Mouse (Mus musculus) erythroblast, embryonic 14.5 days (primary cell): Measurements from ENCODE around the gene Grrp1. TPM values are rescaled to one million over a fixed set of nuclear protein-coding genes. Genes with fewer than 3 reads are reported as not detected.

Experiments
- H3K27me3 ChIP-seq: 2 replicates; pipeline ENCODE4 v1.6.1; 2012; ENCODE audit warnings: inconsistent platforms; ENCODE audit not compliant: control insufficient read depth
- H3K36me3 ChIP-seq: 2 replicates; pipeline ENCODE4 v1.6.1; 2012; ENCODE audit warnings: mild to moderate bottlenecking, inconsistent platforms; ENCODE audit not compliant: control insufficient read depth
- H3K4me1 ChIP-seq: 2 replicates; pipeline ENCODE4 v1.6.1; 2012; ENCODE audit warnings: inconsistent platforms; ENCODE audit not compliant: control insufficient read depth
- H3K4me3 ChIP-seq: replicated peaks from 2 replicates; pipeline ENCODE3; 2012; ENCODE audit warnings: moderate library complexity, mild to moderate bottlenecking, inconsistent platforms
- H3K9me3 ChIP-seq: 2 replicates; pipeline ENCODE4 v1.6.1; 2012; ENCODE audit warnings: low read length, inconsistent platforms, mixed read lengths; ENCODE audit not compliant: control insufficient read depth
- GATA1 ChIP-seq: IDR thresholded peaks from 2 replicates; pipeline ENCODE4 v1.6.1; 2012; ENCODE audit warnings: low read length, inconsistent platforms, mixed read lengths
- TAL1 ChIP-seq: IDR thresholded peaks from 3 replicates; pipeline ENCODE4 v1.6.1; 2012; ENCODE audit warnings: low read length, inconsistent platforms, mixed read lengths
- polyA plus RNA-seq: library from polyadenylated mRNA; stranded (reverse); fragments of >175 nt; gene quantifications from 2 replicates; pipeline ENCODE4 v1.2.3, GENCODE M21; 2012

The Grrp1 gene
- polyA plus RNA-seq, 1 experiment, result 0.03 TPM

DNA sequence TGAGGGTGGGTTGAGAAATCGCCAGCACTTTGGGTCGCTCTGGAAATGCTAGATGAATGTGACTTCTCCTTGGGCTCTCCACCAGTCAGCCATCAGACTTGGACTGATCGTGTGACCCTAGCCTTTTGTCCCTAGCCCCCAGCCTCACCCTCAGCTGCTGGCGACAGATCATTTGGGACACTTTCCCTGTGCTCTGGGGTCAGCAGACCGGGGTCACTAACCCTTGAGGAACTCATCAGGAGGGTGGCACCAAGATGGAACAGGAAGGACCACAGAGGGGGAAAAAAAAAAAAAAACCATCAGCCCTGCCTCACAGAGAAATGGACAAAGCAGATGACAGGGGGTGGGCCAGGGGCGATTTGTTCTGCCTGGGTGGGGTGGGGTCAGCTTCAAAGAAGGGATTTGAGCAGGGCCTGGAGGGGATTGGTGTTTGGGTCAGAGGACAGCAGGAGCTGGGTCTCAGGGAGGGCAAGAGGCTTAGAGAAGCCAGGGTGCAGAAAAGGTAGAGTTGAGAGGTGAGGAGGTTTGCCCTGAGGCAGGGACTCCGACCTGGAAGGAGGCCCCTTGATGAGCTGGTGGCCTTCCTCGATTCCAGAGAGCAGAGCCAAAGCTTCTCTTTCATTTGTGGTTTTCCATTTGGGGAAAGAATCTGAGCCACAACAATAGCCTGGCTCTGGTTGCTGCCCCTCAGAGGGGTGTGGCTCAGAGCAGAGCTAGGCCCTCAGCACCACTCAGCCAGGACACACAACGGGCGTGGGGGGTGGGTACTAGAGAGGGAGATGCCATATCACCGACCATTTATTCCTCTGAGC is 3.5 kb upstream of the Grrp1 start:
- no peak overlapping the region for H3K4me3 ChIP-seq
- peaks cover 37% of the 10 kb centered on the region for H3K27me3 ChIP-seq
- H3K4me1 ChIP-seq, result peaks cover 2% of the 10 kb centered on the region; the same call in 1 of the 2 replicates
- no peaks in the 10 kb centered on the region for H3K36me3 ChIP-seq
- H3K9me3 ChIP-seq, result peaks cover 4% of the 10 kb centered on the region
- TF ChIP-seq TAL1 (no peak), GATA1 (no peak)

DNA sequence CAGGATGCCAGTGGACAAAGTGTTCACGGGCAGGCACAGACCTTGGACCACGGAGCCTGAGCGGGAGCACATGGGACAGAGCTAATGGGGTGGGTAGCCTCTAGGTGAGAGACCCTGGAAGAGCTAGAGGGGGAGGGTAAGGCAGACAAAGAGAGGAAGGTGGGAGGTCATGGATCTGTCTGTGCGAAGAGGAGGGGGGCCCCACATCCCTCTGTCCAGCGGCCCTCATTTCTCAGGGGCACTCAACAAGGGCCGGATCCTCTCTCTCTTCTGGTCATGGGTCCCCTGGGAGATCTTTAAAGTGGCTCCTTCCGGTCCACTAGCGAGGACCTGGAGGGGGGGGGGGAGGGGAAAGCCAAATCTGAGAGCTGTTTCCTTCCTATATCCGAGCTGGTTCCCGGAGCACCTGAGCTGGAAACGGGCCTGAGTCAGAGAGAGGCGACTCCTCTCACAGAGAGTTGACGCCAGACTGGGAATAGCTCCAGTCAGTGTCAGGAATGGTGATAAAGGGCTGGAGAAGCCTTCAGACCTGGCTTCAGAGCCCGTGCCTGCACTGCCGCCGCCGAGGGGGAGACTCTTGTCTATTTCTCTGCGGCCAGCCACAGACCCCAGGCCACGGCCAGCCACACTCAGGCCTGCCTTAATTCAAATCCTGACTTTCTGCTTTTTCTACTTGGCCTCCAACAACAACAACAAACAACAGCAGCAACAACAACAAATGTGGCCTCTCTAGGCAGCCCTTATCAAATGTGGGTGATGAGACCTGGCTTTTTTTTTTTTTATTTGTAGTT is 2.7 kb upstream of the Grrp1 start:
- Histone ChIP-seq H3K4me1 (peaks cover 9% of the 10 kb centered on the region), H3K36me3 (no peaks in the 10 kb centered on the region), H3K27me3 (peaks cover 45% of the 10 kb centered on the region), H3K9me3 (no peaks in the 10 kb centered on the region; the same call in none of the 2 replicates), H3K4me3 (no peak overlapping the region)
- TF ChIP-seq TAL1, result no peak
- no peak for TF ChIP-seq GATA1

DNA sequence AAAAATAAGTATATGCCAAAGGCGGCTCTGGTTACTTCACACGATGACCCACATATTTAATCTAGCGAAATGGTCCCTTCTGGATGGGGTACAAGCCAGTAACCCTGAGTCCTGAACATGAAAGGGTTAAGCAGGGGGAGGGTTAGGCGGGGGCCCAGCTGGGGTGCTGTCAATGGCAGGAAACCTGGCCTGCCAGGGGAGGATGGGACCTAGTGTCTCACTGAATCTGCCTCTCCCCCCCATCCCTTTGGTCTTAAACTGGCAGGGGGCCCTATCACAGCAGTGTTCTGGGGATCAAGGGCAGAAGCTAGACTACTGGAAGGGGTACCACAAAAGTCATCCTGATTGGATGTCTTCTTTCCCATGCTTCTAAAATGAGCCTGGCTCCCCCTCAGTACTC is 1.9 kb upstream of the Grrp1 start:
- H3K9me3 ChIP-seq, result peaks cover 3% of the 10 kb centered on the region; the same call in 1 of the 2 replicates
- TF ChIP-seq GATA1, result no peak
- no peak for TF ChIP-seq TAL1
- H3K27me3 ChIP-seq, result peaks cover 53% of the 10 kb centered on the region
- H3K4me1 ChIP-seq, result peaks cover 16% of the 10 kb centered on the region
- no peaks in the 10 kb centered on the region for H3K36me3 ChIP-seq
- no peak overlapping the region for H3K4me3 ChIP-seq

DNA sequence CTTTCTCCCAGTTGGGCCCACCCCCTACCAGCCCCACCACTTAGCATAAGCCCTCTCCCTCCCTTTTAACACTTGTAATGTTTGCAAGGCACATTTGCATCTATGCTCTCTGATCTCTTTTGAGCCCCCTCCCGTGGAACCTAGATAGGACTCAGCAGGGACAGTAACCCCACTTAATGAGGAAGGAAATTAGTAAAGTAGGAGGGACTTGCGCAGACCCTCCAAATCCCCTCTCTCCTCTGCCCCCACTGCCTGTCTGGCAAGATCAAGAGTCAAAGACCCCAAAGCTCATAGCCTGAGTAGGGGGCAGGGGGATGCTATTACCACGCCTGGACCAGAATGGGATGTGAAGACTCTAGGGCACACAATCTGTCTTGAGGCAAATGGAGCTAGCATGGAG is 929 bp upstream of the Grrp1 start:
- TF ChIP-seq TAL1 (no peak), GATA1 (no peak)
- no peaks in the 10 kb centered on the region for H3K36me3 ChIP-seq
- H3K4me3 ChIP-seq, result no peak overlapping the region
- peaks cover 21% of the 10 kb centered on the region for H3K4me1 ChIP-seq
- H3K9me3 ChIP-seq, result peaks cover 3% of the 10 kb centered on the region; the same call in 1 of the 2 replicates
- H3K27me3 ChIP-seq, result peaks cover 63% of the 10 kb centered on the region

DNA sequence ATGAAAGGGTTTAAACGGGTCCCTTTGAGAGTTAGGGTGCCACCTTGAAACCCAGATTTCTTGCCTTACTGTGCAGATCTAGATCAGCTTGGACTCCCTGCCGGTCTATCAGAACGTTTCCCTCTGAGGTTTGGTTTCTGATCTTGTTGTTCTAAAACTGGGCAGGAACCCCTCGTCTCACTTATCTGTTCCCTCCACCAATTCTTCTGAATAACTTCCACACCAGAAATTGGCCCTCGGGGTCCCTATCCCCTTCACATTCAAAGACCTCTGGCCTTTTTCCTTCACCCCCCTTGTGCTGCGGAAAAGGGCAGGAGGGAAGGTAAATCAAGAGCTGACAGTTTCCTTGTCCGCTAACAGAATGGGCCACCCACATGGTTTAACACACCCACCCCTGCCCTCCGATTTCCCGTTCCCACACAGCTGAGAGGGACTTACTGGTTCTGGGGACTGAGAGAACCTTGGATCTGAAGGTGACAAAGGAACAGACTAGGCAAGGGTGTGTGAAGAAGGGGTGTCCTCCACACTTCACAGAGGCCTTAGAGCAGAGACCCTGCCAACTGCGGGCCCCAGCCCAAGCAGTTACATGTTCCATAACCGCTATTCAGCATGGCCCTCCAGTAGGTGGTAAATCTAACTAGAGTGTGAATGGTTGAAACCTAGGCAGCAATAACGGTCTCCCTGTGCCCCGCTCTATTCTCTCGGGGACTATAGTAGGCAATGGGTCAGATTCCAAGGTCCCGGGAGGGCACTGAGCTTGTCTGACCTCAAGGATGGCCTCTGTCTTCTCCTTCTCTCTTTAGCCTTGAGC is 790 bp downstream of the Grrp1 start:
- no peaks in the 10 kb centered on the region for H3K36me3 ChIP-seq
- peaks cover 3% of the 10 kb centered on the region; the same call in 1 of the 2 replicates for H3K9me3 ChIP-seq
- H3K27me3 ChIP-seq, result peaks cover 80% of the 10 kb centered on the region
- TF ChIP-seq TAL1 (no peak), GATA1 (no peak)
- H3K4me3 ChIP-seq, result no peak overlapping the region
- peaks cover 25% of the 10 kb centered on the region for H3K4me1 ChIP-seq

DNA sequence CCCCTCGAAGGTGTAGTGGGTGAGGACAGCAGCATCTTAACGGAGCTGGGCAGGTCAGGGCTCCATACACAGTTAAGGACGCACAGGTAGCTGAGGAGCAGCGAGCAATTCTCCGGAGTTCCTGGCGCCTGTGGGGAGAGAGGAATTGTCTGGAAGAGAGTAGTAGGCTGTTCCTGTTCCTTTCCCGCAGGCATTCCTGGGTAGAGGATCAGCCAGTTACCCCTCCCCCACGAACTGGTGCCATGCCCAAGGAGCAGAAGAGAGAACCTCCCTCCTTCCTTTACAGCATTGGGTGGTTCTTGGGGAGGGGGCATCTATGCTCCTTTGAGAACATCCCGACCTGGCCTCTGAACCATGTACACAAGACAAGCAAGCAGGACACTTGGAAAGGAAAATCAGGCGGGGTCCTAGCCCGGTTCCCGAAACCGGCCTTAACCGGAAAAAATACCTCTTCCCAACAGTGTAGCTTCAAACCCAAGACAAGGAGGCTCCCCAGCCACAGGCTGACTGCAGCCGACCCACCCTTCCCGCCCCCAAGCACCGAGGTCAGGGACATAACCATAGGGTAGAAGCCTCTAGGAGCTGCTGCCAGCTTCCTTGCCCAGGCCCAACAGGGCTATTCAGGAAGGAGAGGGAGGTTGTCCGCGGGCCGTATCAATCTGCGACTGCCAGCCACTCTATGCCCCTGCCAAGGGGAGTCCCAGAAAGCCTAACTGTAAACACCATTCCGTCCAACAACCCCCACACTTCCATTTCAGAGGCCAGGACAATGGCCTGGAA is 1.6 kb downstream of the Grrp1 start:
- peaks cover 88% of the 10 kb centered on the region for H3K27me3 ChIP-seq
- peaks cover 25% of the 10 kb centered on the region for H3K4me1 ChIP-seq
- no peak overlapping the region for H3K4me3 ChIP-seq
- TF ChIP-seq GATA1, result no peak
- TF ChIP-seq TAL1, result no peak
- peaks cover 3% of the 10 kb centered on the region; the same call in 1 of the 2 replicates for H3K9me3 ChIP-seq
- H3K36me3 ChIP-seq, result no peaks in the 10 kb centered on the region

DNA sequence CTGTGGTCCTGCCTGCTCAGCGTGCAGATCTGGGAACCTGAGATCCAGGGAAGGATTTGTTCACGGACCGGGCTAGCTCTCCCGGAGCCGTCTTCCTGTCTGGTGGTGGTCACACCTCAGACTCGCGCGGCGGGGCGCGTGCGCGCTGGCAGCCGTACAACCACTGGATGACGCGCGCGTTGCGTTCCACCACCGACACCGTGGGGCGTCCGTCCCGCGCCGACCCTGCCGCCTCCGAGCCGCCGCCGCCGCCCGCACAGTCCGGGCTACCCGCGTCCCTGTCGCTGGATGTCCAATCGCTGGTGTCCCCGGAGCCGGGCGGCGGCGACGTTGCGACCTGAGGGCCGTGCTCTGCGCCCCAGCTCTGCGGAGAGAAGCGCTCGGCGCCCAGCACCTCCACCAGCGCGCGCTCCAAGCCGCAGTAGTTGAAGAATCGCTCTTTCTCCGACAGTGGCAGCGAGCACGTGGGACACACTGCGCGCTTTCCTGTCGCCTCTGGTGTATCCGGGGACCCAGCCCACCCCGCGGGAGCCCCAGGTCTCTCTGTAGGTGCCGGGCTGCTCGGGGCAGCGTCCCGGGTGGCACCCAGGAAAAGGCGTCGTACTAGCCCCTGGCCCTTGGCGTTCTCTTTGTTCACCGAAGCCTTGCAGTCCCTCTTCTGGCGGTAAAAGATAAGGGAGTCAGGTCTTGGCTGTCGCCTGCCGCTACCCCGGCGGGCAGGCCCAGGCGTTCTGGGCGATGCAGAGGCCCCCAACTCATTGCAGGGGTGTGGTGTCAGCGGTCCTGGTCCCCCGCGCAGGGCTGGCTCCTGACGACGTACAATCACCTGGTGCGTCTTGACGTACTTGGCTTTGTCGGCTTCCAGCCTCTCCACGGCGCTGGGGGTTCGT is 2.4 kb downstream of the Grrp1 start:
- Histone ChIP-seq H3K27me3 (peaks cover 97% of the 10 kb centered on the region), H3K4me3 (no peak overlapping the region), H3K36me3 (no peaks in the 10 kb centered on the region), H3K4me1 (peaks cover 25% of the 10 kb centered on the region), H3K9me3 (peaks cover 3% of the 10 kb centered on the region; the same call in 1 of the 2 replicates)
- no peak for TF ChIP-seq GATA1
- no peak for TF ChIP-seq TAL1
